Mouse (Mus musculus): ENCODE results near the gene Zbtb37. TPM values are rescaled to one million over a fixed set of nuclear protein-coding genes. Genes with fewer than 3 reads are reported as not detected.
A peak's percentile ranks its signal among the peaks of the same experiment; 100 is the strongest.

Gene Zbtb37
- 13.6 and 14.1 TPM in 2 replicates for polyA plus RNA-seq (2015; fragmentation: Nextera tagmentation; extraction: Ambion mirVana)

DNA sequence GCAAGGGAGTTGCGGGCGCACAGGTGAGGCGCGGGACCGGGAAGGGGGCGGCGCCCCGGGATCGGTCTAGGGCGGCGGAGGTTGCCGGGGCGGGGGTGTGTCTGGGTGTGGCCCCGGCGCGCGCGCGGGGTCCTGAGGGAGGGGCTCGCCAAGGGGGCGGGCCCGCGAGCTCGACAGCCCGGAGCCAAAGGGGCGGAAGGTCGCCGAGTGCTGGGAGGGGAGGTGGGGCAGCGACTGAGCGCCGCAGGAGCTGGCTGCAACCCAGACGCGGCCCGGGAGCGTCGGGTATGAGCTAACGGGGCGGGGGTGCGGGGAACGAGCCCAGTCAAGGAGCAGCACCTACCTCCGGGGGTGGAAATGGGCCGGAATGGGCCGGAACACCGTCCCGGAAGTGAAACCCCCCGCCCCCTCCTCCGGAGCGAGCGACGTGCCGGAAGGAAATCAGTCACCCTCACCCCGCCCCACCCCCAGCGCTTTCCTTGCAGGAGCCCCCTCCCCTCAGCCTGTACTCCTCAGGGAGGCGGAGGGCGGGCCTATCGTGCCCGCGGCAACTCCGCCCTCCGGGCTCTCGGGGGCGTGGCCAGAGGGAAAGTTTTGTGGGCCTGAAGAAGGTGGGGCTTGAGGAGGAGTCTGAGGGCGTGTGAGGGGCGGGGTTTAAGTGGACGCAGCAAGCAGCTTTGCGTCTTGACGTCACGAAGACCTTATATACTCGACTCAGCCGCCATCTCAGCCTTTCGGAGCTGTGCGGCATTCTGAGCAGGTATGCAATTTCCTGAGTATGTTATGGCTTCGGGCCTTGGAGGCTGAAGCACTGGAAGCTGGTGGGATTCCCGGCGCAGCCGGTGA lies at the start of gene Zbtb37:
Zbtb37 (minus strand) TSS at position 415 of the 846 bp plus-strand sequence.
- under 1% methylated on average over 74 of the region's 76 CpGs for WGBS
- H3K4me3 ChIP-seq (replicated peaks) = peak within 1 kb of the TSS; percentile 88
- H3K27ac ChIP-seq = peak within 1 kb of the TSS; percentile 90
- H3K36me3 ChIP-seq = peaks cover 56% of the 10 kb centered on the region
- no peaks in the 10 kb centered on the region for H3K27me3 ChIP-seq
- H3K9ac ChIP-seq (replicated peaks) = peak within 1 kb of the TSS; percentile 96
- peak within 1 kb of the TSS; percentile 71 for H3K4me2 ChIP-seq (replicated peaks)
- H3K9me3 ChIP-seq = no peaks in the 10 kb centered on the region
- peak; percentile 93 for ATAC-seq
- H3K4me1 ChIP-seq (replicated peaks) = peaks cover 43% of the 10 kb centered on the region

- no peaks in the 10 kb centered on the region for H3K27me3 ChIP-seq
- H3K4me1 ChIP-seq (replicated peaks) = peaks cover 19% of the 10 kb centered on the region
- ATAC-seq = no peak
- no peak overlapping the region for H3K9ac ChIP-seq (replicated peaks)
- H3K4me2 ChIP-seq (replicated peaks) = no peak overlapping the region
- peaks cover 18% of the 10 kb centered on the region; the same call in 1 of the 2 replicates for H3K36me3 ChIP-seq
- H3K9me3 ChIP-seq = no peaks in the 10 kb centered on the region
- no peak overlapping the region for H3K27ac ChIP-seq
- WGBS = 93% methylated on average over 3 of the region's 3 CpGs
- no peak overlapping the region for H3K4me3 ChIP-seq (replicated peaks)
These were observed 42.6 kb upstream of the Zbtb37 start for GRCm38 (mm10) chr1:161077243-161077642.

GRCm38 (mm10) chr1:161076238-161076637 lies 41.6 kb upstream of the Zbtb37 start:
- ATAC-seq = no peak
- Histone ChIP-seq H3K4me2 (replicated peaks) (no peak overlapping the region), H3K27me3 (no peaks in the 10 kb centered on the region), H3K9me3 (no peaks in the 10 kb centered on the region), H3K4me3 (replicated peaks) (no peak overlapping the region), H3K27ac (no peak overlapping the region), H3K9ac (replicated peaks) (no peak overlapping the region), H3K36me3 (peaks cover 15% of the 10 kb centered on the region; the same call in 1 of the 2 replicates), H3K4me1 (replicated peaks) (peaks cover 29% of the 10 kb centered on the region)
- WGBS = 92% methylated on average over 6 of the region's 6 CpGs

DNA sequence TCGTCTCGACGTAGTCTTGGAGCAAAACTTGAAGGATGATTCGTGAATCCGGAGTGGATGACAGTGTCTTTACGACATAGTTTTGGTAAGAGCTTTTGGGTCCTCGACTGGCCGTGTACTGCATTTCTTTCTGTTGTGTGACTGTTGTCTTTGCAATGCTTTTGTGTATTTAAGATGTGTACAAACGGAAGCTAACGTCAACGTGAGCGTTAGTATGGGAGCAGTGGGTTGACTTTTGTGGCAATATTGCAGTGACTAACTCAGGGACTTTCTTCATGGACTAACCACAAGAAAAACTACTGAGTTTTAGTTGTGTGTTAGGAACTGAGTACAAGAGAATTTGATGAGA lies 36.6 kb upstream of the Zbtb37 start:
- Histone ChIP-seq H3K9ac (replicated peaks) (peak overlapping the region; percentile 73), H3K36me3 (no peaks in the 10 kb centered on the region; the same call in 1 of the 2 replicates), H3K4me1 (replicated peaks) (peaks cover 38% of the 10 kb centered on the region), H3K4me2 (replicated peaks) (peak overlapping the region; percentile 79), H3K27me3 (no peaks in the 10 kb centered on the region), H3K4me3 (replicated peaks) (peak overlapping the region; percentile 80), H3K27ac (peak overlapping the region; percentile 60), H3K9me3 (no peaks in the 10 kb centered on the region)
- no peak for ATAC-seq
- under 1% methylated on average over 12 of the region's 12 CpGs for WGBS

- WGBS = under 1% methylated on average over 57 of the region's 57 CpGs
- Histone ChIP-seq H3K9ac (replicated peaks) (peak within 1 kb of the TSS; percentile 85), H3K27me3 (no peaks in the 10 kb centered on the region), H3K4me1 (replicated peaks) (peaks cover 38% of the 10 kb centered on the region), H3K9me3 (no peaks in the 10 kb centered on the region), H3K27ac (peak within 1 kb of the TSS; percentile 72), H3K4me2 (replicated peaks) (peak within 1 kb of the TSS; percentile 86), H3K36me3 (no peaks in the 10 kb centered on the region; the same call in 1 of the 2 replicates), H3K4me3 (replicated peaks) (peak within 1 kb of the TSS; percentile 80)
- ATAC-seq = peak; percentile 98
These were observed 36.0 kb upstream of the Zbtb37 start, which contains the start of the genes Dars2 and Cenpl for GRCm38 (mm10) chr1:161070352-161071271. Dars2 (minus strand) TSS chr1:161070658. Cenpl (plus strand) TSS chr1:161070713.

- no peak overlapping the region for H3K27ac ChIP-seq
- peaks cover 18% of the 10 kb centered on the region for H3K36me3 ChIP-seq
- H3K9me3 ChIP-seq = no peaks in the 10 kb centered on the region
- H3K4me1 ChIP-seq (replicated peaks) = no peaks in the 10 kb centered on the region
- no peaks in the 10 kb centered on the region for H3K27me3 ChIP-seq
- H3K4me2 ChIP-seq (replicated peaks) = no peak overlapping the region
- ATAC-seq = no peak
- H3K4me3 ChIP-seq (replicated peaks) = no peak overlapping the region
- no peak overlapping the region for H3K9ac ChIP-seq (replicated peaks)
- 83% methylated on average over 1 of the region's 1 CpGs for WGBS
These were observed 28.7 kb upstream of the Zbtb37 start for GRCm38 (mm10) chr1:161063351-161063750.

GRCm38 (mm10) chr1:161057164-161057563 lies 22.5 kb upstream of the Zbtb37 start:
- H3K9me3 ChIP-seq = no peaks in the 10 kb centered on the region
- peaks cover 43% of the 10 kb centered on the region for H3K36me3 ChIP-seq
- H3K27ac ChIP-seq = no peak overlapping the region
- WGBS = 100% methylated on average over 1 of the region's 1 CpGs
- H3K4me3 ChIP-seq (replicated peaks) = no peak overlapping the region
- no peak overlapping the region for H3K4me2 ChIP-seq (replicated peaks)
- H3K4me1 ChIP-seq (replicated peaks) = no peaks in the 10 kb centered on the region
- ATAC-seq = no peak
- H3K27me3 ChIP-seq = no peaks in the 10 kb centered on the region
- no peak overlapping the region for H3K9ac ChIP-seq (replicated peaks)

DNA sequence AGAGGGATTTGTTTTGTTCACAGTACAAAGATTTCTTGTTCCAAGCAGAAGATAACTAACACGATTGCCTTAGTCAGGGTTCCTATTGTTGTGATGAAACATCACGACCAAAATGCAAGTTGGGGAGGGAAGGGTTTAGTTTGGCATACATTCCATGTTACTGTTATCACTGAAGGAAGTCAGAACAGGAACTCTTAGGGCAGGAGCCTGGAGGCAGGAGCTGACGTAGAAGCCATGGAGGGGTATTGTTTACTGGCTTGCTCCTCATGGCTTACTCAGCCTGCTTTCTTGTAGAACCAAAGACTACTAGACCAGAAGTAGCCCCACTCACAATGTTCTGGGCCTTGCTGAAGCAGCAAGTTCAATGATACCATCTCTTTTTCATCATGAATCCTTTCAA lies 12.3 kb upstream of the Zbtb37 start:
- no peak for ATAC-seq
- WGBS = 91% methylated on average over 3 of the region's 3 CpGs
- no peak overlapping the region for H3K4me3 ChIP-seq (replicated peaks)
- no peaks in the 10 kb centered on the region for H3K9me3 ChIP-seq
- H3K4me1 ChIP-seq (replicated peaks) = no peaks in the 10 kb centered on the region
- H3K36me3 ChIP-seq = peaks cover 65% of the 10 kb centered on the region
- no peak overlapping the region for H3K4me2 ChIP-seq (replicated peaks)
- H3K27me3 ChIP-seq = no peaks in the 10 kb centered on the region
- no peak overlapping the region for H3K9ac ChIP-seq (replicated peaks)
- no peak overlapping the region for H3K27ac ChIP-seq

GRCm38 (mm10) chr1:161041261-161042020 lies 6.8 kb upstream of the Zbtb37 start:
- Histone ChIP-seq H3K9ac (replicated peaks) (no peak overlapping the region), H3K27ac (no peak overlapping the region), H3K36me3 (peaks cover 70% of the 10 kb centered on the region), H3K9me3 (no peaks in the 10 kb centered on the region), H3K27me3 (no peaks in the 10 kb centered on the region), H3K4me2 (replicated peaks) (no peak overlapping the region), H3K4me1 (replicated peaks) (peaks cover 24% of the 10 kb centered on the region), H3K4me3 (replicated peaks) (no peak overlapping the region)
- WGBS = 92% methylated on average over 7 of the region's 7 CpGs
- no peak for ATAC-seq

DNA sequence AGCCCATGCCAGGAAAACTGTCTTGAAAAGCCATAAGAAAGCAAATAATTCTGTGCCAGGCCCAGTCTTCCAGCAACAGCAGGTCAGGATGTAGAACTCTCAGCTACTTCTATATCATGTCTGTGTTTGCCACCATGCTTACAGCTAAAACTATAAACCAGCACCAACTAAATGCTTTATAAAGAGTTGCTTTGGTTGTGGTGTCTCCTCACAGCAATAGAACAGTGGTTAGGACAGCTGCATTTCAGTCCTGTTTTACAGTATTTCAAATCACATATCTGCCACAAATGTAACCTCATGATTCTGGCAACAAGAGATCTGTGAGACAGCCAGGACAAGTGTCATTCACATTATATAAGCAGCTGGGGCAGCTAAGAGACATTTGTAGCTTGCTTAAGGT lies 6.2 kb upstream of the Zbtb37 start:
- no peak overlapping the region for H3K4me3 ChIP-seq (replicated peaks)
- peaks cover 26% of the 10 kb centered on the region for H3K4me1 ChIP-seq (replicated peaks)
- ATAC-seq = no peak
- H3K9me3 ChIP-seq = no peaks in the 10 kb centered on the region
- no peak overlapping the region for H3K27ac ChIP-seq
- H3K36me3 ChIP-seq = peaks cover 64% of the 10 kb centered on the region
- H3K27me3 ChIP-seq = no peaks in the 10 kb centered on the region
- H3K9ac ChIP-seq (replicated peaks) = no peak overlapping the region
- no peak overlapping the region for H3K4me2 ChIP-seq (replicated peaks)

DNA sequence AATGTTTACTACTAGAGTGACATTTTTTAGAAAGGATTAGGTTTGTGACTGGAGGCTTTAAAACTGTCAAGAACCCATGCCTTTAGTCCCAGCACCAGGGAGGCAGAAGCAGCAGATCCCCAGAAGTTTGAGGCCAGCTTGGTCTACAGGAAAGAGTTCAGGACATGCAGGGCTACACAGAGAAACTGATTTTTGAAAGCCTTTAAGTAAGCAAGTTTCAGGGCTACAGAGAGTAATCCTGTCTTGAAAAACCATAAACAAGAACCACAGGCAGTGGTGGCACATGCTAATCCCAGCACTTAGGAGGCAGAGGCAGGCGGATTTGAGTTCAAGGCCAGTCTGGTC lies 5.7 kb upstream of the Zbtb37 start:
- H3K27ac ChIP-seq = peak overlapping the region; percentile 41
- peaks cover 59% of the 10 kb centered on the region for H3K36me3 ChIP-seq
- no peaks in the 10 kb centered on the region for H3K9me3 ChIP-seq
- 67% methylated on average over 1 of the region's 1 CpGs for WGBS
- H3K4me1 ChIP-seq (replicated peaks) = peaks cover 26% of the 10 kb centered on the region
- ATAC-seq = no peak
- H3K4me3 ChIP-seq (replicated peaks) = no peak overlapping the region
- no peaks in the 10 kb centered on the region for H3K27me3 ChIP-seq
- no peak overlapping the region for H3K9ac ChIP-seq (replicated peaks)
- no peak overlapping the region for H3K4me2 ChIP-seq (replicated peaks)
